17 mouse cellular contexts compared by ENCODE assay signal in the genomic region with DNA sequence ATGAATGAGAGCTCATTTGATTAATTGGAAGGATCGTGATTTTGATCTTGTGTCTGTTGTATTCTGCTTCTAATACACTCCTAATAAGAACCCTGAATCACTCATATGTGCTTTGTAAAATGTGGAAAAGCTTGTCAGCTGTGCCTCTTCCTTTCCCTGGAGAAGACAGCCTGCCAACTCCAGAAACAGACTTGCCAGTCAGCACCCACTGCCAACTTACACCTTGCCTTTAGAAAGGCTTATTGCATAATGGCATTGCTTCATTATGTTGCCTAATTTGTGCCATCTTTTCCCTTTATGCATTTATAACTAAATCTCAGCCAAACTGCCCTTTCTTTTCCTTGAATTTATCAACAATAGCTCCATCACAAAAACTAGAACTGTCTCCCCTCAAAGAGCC.
A peak's percentile ranks its signal among the peaks of the same experiment; 100 is the strongest.
DNase-seq lines count a peak whose midpoint lies in the region; ATAC-seq and TF ChIP-seq lines count a peak whose summit lies in the region.
"Had no signal": no experiment of that assay in that cellular context is flagged by ENCODE, and none has a peak within 500 bp of the region (broad histone marks: within the 10 kb centered on the region; RNA-seq: fewer than 3 reads in every experiment).

No protein-coding gene starts in this region.

- H3K27ac ChIP-seq in forebrain, embryonic 13.5 days = no peak overlapping the region
- H3K27ac ChIP-seq in forebrain, embryonic 11.5 days (ENCODE audit: low read depth, low read length) = no peak overlapping the region
- no peak overlapping the region for H3K27ac ChIP-seq in liver, adult 2 months (replicated peaks; ENCODE audit: insufficient read depth, low read depth, low read length)
- H3K27ac ChIP-seq in forebrain, postnatal 0 days (ENCODE audit: low read depth, low read length) = no peak overlapping the region
- H3K27ac ChIP-seq: liver, embryonic 15.5 days; midbrain, embryonic 10.5 days; stomach, embryonic 15.5 days had no signal

- no peaks in the 10 kb centered on the region for H3K4me1 ChIP-seq in forebrain, embryonic 13.5 days
- H3K4me1 ChIP-seq in forebrain, embryonic 11.5 days (replicated peaks; ENCODE audit: control insufficient read depth, insufficient read depth, low read length) = no peaks in the 10 kb centered on the region
- H3K4me1 ChIP-seq in liver, adult 2 months (ENCODE audit: control insufficient read depth, insufficient read depth, low read length) = no peaks in the 10 kb centered on the region
- no peaks in the 10 kb centered on the region for H3K4me1 ChIP-seq in forebrain, postnatal 0 days (ENCODE audit: insufficient read depth)
- H3K4me1 ChIP-seq: heart, embryonic 12.5 days; liver, embryonic 15.5 days; midbrain, embryonic 10.5 days; stomach, embryonic 15.5 days had no signal

- TF ChIP-seq CTCF in liver, adult 2 months (IDR thresholded peaks at IDR 0.05; ENCODE audit: low read depth, low read length) = no peak
- no peak for TF ChIP-seq CTCF in forebrain, postnatal 0 days (IDR thresholded peaks at IDR 0.05; ENCODE audit: low read depth)

- no peak overlapping the region for H3K4me3 ChIP-seq in forebrain, embryonic 13.5 days
- no peak overlapping the region for H3K4me3 ChIP-seq in forebrain, embryonic 11.5 days (ENCODE audit: low read depth, low read length)
- H3K4me3 ChIP-seq in liver, adult 2 months (ENCODE audit: insufficient read depth, low read depth, low read length) = no peak overlapping the region
- H3K4me3 ChIP-seq in forebrain, postnatal 0 days (ENCODE audit: low read depth, low read length) = no peak overlapping the region
- H3K4me3 ChIP-seq: heart, embryonic 12.5 days; liver, embryonic 15.5 days; midbrain, embryonic 10.5 days; myocyte; stomach, embryonic 15.5 days had no signal

- H3K9me3 ChIP-seq in forebrain, embryonic 13.5 days (replicated peaks) = no peaks in the 10 kb centered on the region
- H3K9me3 ChIP-seq in forebrain, embryonic 11.5 days (ENCODE audit: control insufficient read depth, low read length) = no peaks in the 10 kb centered on the region
- no peaks in the 10 kb centered on the region for H3K9me3 ChIP-seq in forebrain, postnatal 0 days (ENCODE audit: low read length)
- H3K9me3 ChIP-seq: heart, embryonic 12.5 days; liver, embryonic 15.5 days; midbrain, embryonic 10.5 days; stomach, embryonic 15.5 days had no signal

- peak; percentile 80; the same call in 1 of the 2 replicates for ATAC-seq in forebrain, embryonic 13.5 days
- no peak for ATAC-seq in forebrain, embryonic 11.5 days (replicated peaks; ENCODE audit: low FRiP score)
- no peak for ATAC-seq in forebrain, postnatal 0 days
- ATAC-seq: intestine, embryonic 16.5 days had no signal

- 82% methylated on average over 1 of the region's 1 CpGs for WGBS in forebrain, embryonic 13.5 days
- WGBS in forebrain, embryonic 11.5 days = 92% methylated on average over 1 of the region's 1 CpGs
- WGBS in liver, adult 2 months = 80% methylated on average over 1 of the region's 1 CpGs
- 51% methylated on average over 1 of the region's 1 CpGs for WGBS in forebrain, postnatal 0 days

- no peak for TF ChIP-seq POLR2A in liver, adult 2 months (IDR thresholded peaks at IDR 0.05; ENCODE audit: extremely low read depth, insufficient read depth, low read length)

- no peaks in the 10 kb centered on the region for H3K27me3 ChIP-seq in forebrain, embryonic 13.5 days
- no peaks in the 10 kb centered on the region for H3K27me3 ChIP-seq in forebrain, embryonic 11.5 days (ENCODE audit: control insufficient read depth, insufficient read depth, low read length)
- H3K27me3 ChIP-seq in liver, adult 2 months (ENCODE audit: control insufficient read depth, insufficient read depth, low read length) = no peaks in the 10 kb centered on the region
- no peaks in the 10 kb centered on the region for H3K27me3 ChIP-seq in forebrain, postnatal 0 days (ENCODE audit: insufficient read depth, low read length)
- H3K27me3 ChIP-seq: heart, embryonic 12.5 days; liver, embryonic 15.5 days; stomach, embryonic 15.5 days had no signal

- H3K4me2 ChIP-seq in forebrain, embryonic 13.5 days = no peak overlapping the region
- H3K4me2 ChIP-seq in forebrain, embryonic 11.5 days (ENCODE audit: low read depth, low read length, severe bottlenecking) = no peak overlapping the region
- H3K4me2 ChIP-seq in forebrain, postnatal 0 days (ENCODE audit: low read depth) = no peak overlapping the region
- H3K4me2 ChIP-seq: heart, embryonic 12.5 days; liver, embryonic 15.5 days; stomach, embryonic 15.5 days had no signal

- no peak overlapping the region for H3K9ac ChIP-seq in forebrain, embryonic 13.5 days
- no peak overlapping the region for H3K9ac ChIP-seq in forebrain, embryonic 11.5 days (ENCODE audit: low read length)
- no peak overlapping the region for H3K9ac ChIP-seq in liver, adult 2 months (ENCODE audit: low read depth, low read length)
- no peak overlapping the region for H3K9ac ChIP-seq in forebrain, postnatal 0 days
- H3K9ac ChIP-seq: heart, embryonic 12.5 days; liver, embryonic 15.5 days; stomach, embryonic 15.5 days had no signal

- DNase-seq in forebrain, embryonic 11.5 days (ENCODE audit: low spot score) = no peak
- DNase-seq in liver, adult 2 months (ENCODE audit: extremely low read depth, low read depth, low spot score) = peak; percentile 47
- DNase-seq in liver = no peak
- peak; percentile 29 for DNase-seq in forebrain, postnatal 0 days
- peak; percentile 3 to 11 for DNase-seq in layer of hippocampus, postnatal 10 days (ENCODE audit: low spot score in 2 of 2)
- DNase-seq in spleen, adult 12 weeks (ENCODE audit: low spot score) = no peak
- DNase-seq: gastrocnemius, postnatal 25 days; kidney, postnatal 10 days; right cerebral cortex, postnatal 4 days; thymus, postnatal 25 days had no signal

- H3K36me3 ChIP-seq in forebrain, embryonic 13.5 days (ENCODE audit: poor library complexity, severe bottlenecking) = no peaks in the 10 kb centered on the region
- no peaks in the 10 kb centered on the region for H3K36me3 ChIP-seq in forebrain, embryonic 11.5 days (ENCODE audit: control insufficient read depth, insufficient read depth, low read length)
- H3K36me3 ChIP-seq in liver, adult 2 months (ENCODE audit: control insufficient read depth, insufficient read depth, low read length) = no peaks in the 10 kb centered on the region
- H3K36me3 ChIP-seq in forebrain, postnatal 0 days (ENCODE audit: insufficient read depth) = no peaks in the 10 kb centered on the region
- H3K36me3 ChIP-seq: heart, embryonic 12.5 days; liver, embryonic 15.5 days; midbrain, embryonic 10.5 days; stomach, embryonic 15.5 days had no signal

- no peaks in the 10 kb centered on the region for H3K79me2 ChIP-seq in liver, adult 2 months (ENCODE audit: control insufficient read depth, insufficient read depth, low read length)

Comparison
In these comparisons a context has a peak if more than half of its experiments do, and no peak if none do; other contexts are left out.
1. DNase-seq: peak in liver, adult 2 months (single experiment), forebrain, postnatal 0 days (single experiment) and layer of hippocampus, postnatal 10 days (2 of 2); none in forebrain, embryonic 11.5 days (single experiment), liver (single experiment) and spleen, adult 12 weeks (single experiment).